Mouse (Mus musculus) kidney, embryonic 16.5 days (tissue): Measurements from ENCODE around the gene Epop. TPM values are rescaled to one million over a fixed set of nuclear protein-coding genes. Genes with fewer than 3 reads are reported as not detected.
"Not testable (repeated sequence)": the region's sequence is repeated elsewhere in the genome, so short reads cannot be mapped to it uniquely, and the experiment has no call there.

ENCODE experiments used
- ATAC-seq: fragments of 200-750 bp; cut with Nextera tagmentation; 2 replicates; pipeline ENCODE4 v1.8.0; 2017; ENCODE audit warnings: moderate TSS enrichment; ENCODE audit not compliant: low FRiP score, low TSS enrichment
- H3K27ac ChIP-seq: fragments of 300-500 bp; sonication (generic); 2 replicates; pipeline ENCODE4 v1.5.1; 2014; ENCODE audit warnings: low read length
- H3K27me3 ChIP-seq: fragments of 300-500 bp; sonication (generic); 2 replicates; pipeline ENCODE4 v1.6.1; 2014; ENCODE audit warnings: low read length, control low read depth, mixed read lengths; ENCODE audit not compliant: insufficient read depth
- H3K36me3 ChIP-seq: fragments of 300-500 bp; sonication (generic); 2 replicates; pipeline ENCODE4 v1.6.1; 2014; ENCODE audit warnings: low read length, control low read depth, mixed read lengths; ENCODE audit not compliant: insufficient read depth
- H3K4me1 ChIP-seq: fragments of 300-500 bp; sonication (generic); 2 replicates; pipeline ENCODE4 v1.6.1; 2014; ENCODE audit warnings: low read length, control low read depth, mixed read lengths; ENCODE audit not compliant: insufficient read depth
- H3K4me2 ChIP-seq: fragments of 300-500 bp; sonication (generic); replicated peaks from 2 replicates; pipeline ENCODE4 v1.6.1; 2014; ENCODE audit warnings: low read depth, low read length
- H3K4me3 ChIP-seq: fragments of 300-500 bp; sonication (generic); 2 replicates; pipeline ENCODE4 v1.5.1; 2014; ENCODE audit warnings: mild to moderate bottlenecking, low read length
- H3K9ac ChIP-seq: fragments of 300-500 bp; sonication (generic); replicated peaks from 2 replicates; pipeline ENCODE4 v1.6.1; 2014; ENCODE audit warnings: low read length
- H3K9me3 ChIP-seq: fragments of 300-500 bp; sonication (generic); 2 replicates; pipeline ENCODE4 v1.6.1; 2016; ENCODE audit warnings: low read length, control low read depth
- WGBS: fragments of 180-500 bp; shearing (Covaris S2); extraction: QIAGEN DNeasy Blood & Tissue Kit; methylation state at CpG from one replicate; pipeline ENCODE4 v1.1.7; 2014; 5-methylcytosine and 5-hydroxymethylcytosine counted together
- polyA plus RNA-seq: library from polyadenylated mRNA; unstranded; fragments of >200 nt; fragmentation: Nextera tagmentation; extraction: Ambion mirVana; gene quantifications from 2 replicates; pipeline ENCODE4 v1.2.1, GENCODE M21; 2015

The Epop gene
- polyA plus RNA-seq, 1 experiment from 2014 or later: 2.3 TPM

DNA sequence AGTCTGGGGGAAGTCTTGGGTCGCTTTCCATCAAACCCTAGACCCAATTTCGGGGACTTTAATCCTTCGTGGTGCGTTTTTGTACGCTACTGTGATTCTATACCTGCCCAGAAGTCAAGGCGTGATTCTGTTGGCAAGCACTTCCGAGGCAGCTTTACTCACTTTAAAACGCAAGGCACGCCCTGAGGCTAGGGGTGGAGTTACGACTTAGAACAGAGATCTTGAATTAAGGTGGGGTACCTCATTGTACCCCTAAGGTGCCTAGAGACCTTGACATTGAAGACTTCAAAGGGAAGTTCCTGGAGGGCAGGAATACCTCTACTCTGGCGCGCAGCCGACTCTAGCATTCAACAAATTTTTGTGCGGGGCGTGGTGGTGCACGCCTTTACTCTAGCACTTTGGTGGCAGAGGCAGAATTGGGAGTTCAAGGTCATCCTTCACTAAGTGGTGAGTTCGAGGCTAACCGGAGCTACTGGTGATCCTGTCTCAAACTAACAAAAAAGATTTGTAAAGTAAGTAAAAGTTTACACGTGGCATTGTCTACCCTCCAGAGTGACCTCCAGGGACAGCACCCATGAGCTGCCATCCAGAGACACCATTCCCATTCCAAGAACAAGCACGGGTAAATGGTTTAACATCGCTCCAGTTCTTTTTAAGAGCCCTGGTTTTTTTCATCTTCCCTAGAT, 32.8 kb upstream of the Epop start:
- Histone ChIP-seq H3K4me2 (peak overlapping the region; percentile 64), H3K4me3 (peak overlapping the region; percentile 87), H3K9me3 (no peaks in the 10 kb centered on the region), H3K9ac (peak overlapping the region; percentile 89), H3K36me3 (peaks cover 19% of the 10 kb centered on the region), H3K27me3 (no peaks in the 10 kb centered on the region; the same call in none of the 2 replicates), H3K4me1 (peaks cover 49% of the 10 kb centered on the region), H3K27ac (peak overlapping the region; percentile 95)
- WGBS: 1% methylated on average over 21 of the region's 21 CpGs
- no peak for ATAC-seq

DNA sequence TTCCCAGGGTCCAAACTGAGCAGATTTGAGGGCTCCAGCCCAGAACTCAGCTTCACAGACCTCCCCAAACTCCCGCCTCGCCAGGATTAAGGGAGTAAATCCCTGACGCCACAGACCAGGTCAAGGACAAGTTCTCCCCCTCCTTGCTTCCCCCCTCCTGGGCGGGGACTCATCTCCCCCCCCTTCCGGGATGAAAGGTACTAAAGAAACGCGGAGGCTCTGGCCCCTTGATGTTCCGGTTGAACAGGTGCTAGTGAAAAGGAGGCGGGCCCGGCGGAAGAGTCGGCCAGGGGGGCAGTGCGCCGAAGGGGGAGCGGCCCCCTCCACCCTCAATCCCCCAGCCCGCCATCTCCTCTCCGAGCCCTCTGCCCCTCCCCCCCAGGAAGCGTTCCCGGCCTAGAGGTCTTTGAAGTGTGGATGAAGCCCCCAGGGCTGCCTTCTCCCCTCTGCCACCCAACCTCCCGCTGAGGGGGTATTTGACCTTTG, 32.2 kb upstream of the Epop start:
- WGBS: under 1% methylated on average over 20 of the region's 20 CpGs
- H3K4me1 ChIP-seq: peaks cover 53% of the 10 kb centered on the region
- H3K9ac ChIP-seq: peak overlapping the region; percentile 89
- no peaks in the 10 kb centered on the region; the same call in none of the 2 replicates for H3K27me3 ChIP-seq
- H3K4me2 ChIP-seq: peak overlapping the region; percentile 64
- peak; percentile 4; the same call in 1 of the 2 replicates for ATAC-seq
- peak overlapping the region; percentile 87 for H3K4me3 ChIP-seq
- H3K9me3 ChIP-seq: no peaks in the 10 kb centered on the region
- H3K27ac ChIP-seq: peak overlapping the region; percentile 95
- H3K36me3 ChIP-seq: peaks cover 13% of the 10 kb centered on the region

DNA sequence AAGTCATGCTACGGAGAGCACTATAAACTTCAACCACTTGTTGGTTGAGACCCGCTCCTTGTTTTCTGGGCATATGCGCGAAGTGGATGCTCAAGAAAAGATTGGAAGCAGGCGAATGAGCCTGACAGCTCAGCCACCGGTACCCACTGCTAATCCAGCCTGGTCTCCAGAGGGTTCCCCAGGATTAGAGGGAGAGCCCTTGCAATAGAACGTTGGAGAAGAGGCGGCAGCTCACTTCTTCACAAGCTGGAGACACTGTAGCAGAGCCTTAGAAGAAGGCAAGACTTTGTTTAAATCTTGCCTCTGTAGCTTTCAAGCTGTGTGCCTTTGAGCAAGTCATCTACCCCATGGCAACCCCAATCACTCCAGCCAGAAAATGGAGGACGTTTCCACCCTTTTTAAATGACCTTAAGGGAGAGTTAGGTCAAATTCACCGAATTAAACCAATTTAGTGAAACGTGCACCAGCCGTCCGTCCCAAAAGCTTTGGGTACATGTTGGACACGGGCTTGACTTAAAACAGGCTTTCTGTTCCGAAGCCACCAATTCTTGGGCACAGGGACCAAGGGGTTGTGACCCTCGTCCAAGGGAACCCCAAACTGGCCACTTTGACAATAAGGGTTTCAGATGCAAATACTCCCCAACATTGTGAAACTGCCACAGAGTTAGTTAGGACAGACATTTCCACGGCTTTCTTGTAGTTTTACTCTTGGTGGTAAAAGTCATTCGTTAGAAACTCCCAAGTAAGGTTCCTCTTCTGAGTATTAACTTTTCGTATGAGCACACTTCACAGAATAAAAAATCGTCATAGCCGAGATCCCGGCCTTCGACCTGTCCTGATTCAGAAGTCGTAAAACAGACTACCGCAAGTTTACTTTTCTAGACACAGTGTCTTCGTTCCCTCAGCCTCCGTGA, 31.5 kb upstream of the Epop start:
- H3K27ac ChIP-seq: peak overlapping the region; percentile 95

DNA sequence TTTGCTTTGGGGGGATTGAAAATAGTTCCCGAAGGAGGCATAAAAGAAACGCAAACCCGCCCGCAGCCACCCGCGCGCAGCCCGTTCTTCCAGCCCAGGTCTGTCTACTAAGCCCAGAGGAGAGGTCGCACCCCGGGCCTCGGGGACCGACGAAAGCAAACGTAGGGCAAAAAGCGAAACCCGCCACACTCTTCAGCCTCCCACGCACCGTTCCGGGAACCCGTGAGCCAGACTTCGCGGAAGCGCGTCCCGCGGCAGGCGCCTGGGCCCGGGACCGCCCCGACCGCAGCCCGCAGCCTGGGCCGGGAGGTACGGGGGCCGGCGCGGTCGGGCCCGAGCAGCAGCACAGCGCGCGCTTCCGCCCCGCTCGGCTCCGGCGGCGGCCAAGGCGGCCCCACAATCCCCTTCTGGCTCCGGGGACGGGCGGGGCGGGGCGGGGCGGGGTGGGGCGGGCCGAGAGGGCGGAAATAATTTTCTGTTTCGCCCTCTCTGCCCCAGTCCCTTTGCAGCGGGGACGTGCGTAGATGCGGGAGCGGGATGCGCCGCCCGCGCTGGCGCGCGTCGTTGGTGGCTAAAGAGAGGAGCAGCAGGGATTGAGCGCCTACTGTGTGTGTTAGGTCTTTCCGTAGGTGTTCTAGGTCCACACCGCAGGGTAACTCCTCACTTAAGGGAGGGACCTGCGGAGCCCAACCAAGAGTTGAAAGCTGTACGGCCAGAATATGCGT, 30.6 kb upstream of the Epop start:
- Histone ChIP-seq H3K4me2 (peak overlapping the region; percentile 64), H3K27ac (peak overlapping the region; percentile 92), H3K4me3 (peak overlapping the region; percentile 87), H3K27me3 (no peaks in the 10 kb centered on the region; the same call in none of the 2 replicates), H3K9ac (peak overlapping the region; percentile 94), H3K36me3 (no peaks in the 10 kb centered on the region), H3K4me1 (peaks cover 51% of the 10 kb centered on the region), H3K9me3 (no peaks in the 10 kb centered on the region)
- under 1% methylated on average over 58 of the region's 78 CpGs for WGBS
- ATAC-seq: peak; percentile 87

More for the DNA sequence above, 31.5 kb upstream of the Epop start:
- Histone ChIP-seq H3K27me3 (no peaks in the 10 kb centered on the region; the same call in none of the 2 replicates), H3K4me1 (peaks cover 53% of the 10 kb centered on the region), H3K4me2 (peak overlapping the region; percentile 64), H3K4me3 (peak overlapping the region; percentile 87), H3K9me3 (no peaks in the 10 kb centered on the region), H3K9ac (peak overlapping the region; percentile 94), H3K36me3 (peaks cover 6% of the 10 kb centered on the region)
- no peak for ATAC-seq
- WGBS: 4% methylated on average over 27 of the region's 27 CpGs

DNA sequence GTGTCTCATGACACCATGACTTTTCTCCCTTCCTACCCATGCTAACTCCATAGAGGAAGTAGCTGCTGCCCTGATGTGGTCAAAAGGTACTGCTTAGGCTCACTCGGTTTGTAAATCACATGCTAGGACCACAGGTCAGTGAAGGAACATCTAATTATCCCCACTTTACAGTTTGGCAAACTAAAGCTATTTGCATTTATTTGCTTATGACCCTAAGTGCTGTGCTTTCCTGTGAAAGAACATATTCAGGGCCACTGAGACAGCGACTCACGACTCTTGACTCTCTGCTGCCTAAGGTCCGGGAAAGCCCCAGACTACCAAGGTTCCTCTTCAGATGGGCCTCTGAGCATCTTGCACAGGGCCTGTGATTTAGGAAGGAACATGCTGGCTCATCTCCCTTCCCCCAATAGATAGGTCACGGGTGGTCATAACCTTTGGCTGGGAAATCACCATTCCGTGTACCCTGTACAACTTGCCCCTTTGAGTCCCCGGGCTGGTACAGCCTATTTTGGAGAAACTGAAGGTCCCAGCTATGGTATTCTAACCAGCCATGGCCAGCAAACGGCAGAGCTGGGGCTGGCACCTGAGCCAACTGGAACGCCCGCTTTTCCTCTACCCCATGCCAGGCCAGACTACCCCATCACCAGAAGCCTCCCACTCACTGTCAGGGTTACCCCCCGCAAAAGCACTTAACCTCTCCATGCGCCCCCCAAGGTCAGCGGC, 29.9 kb upstream of the Epop start:
- Histone ChIP-seq H3K27ac (peak overlapping the region; percentile 92), H3K36me3 (no peaks in the 10 kb centered on the region), H3K4me3 (peak overlapping the region; percentile 87), H3K9me3 (no peaks in the 10 kb centered on the region), H3K27me3 (no peaks in the 10 kb centered on the region; the same call in none of the 2 replicates), H3K4me2 (peak overlapping the region; percentile 64), H3K4me1 (peaks cover 44% of the 10 kb centered on the region), H3K9ac (peak overlapping the region; percentile 94)
- no peak for ATAC-seq
- WGBS: 7% methylated on average over 13 of the region's 13 CpGs

DNA sequence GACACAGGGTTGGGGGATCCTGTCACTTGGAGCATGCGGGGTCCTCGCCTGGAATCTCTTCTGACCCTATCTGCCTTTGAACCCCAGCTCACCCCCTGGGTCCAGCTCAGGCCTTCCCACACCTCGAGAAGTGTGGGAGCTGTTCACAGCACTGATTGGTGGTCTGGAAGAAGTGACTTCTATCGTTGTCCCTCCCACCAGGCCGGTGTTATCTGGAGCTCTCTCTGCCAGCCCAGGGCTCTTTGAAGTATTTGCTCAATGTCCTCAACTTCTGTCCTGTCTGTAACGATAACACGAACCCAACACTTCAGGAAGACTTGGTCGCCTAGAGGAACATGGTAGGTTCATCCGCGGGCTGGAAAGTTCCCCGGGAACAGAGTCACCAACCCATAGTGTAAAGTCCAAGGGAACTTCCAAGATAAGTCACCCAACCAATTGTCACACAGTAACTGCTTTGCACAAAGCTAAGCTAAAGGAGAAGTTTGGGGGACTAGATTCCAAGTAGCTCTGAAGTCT, 29.3 kb upstream of the Epop start:
- no peaks in the 10 kb centered on the region; the same call in none of the 2 replicates for H3K27me3 ChIP-seq
- H3K27ac ChIP-seq: no peak overlapping the region
- no peaks in the 10 kb centered on the region for H3K36me3 ChIP-seq
- H3K4me1 ChIP-seq: peaks cover 42% of the 10 kb centered on the region
- no peak for ATAC-seq
- WGBS: 61% methylated on average over 11 of the region's 11 CpGs
- no peaks in the 10 kb centered on the region for H3K9me3 ChIP-seq
- peak overlapping the region; percentile 87 for H3K4me3 ChIP-seq
- peak overlapping the region; percentile 94; the same call in 1 of the 2 replicates for H3K9ac ChIP-seq
- peak overlapping the region; percentile 64 for H3K4me2 ChIP-seq

DNA sequence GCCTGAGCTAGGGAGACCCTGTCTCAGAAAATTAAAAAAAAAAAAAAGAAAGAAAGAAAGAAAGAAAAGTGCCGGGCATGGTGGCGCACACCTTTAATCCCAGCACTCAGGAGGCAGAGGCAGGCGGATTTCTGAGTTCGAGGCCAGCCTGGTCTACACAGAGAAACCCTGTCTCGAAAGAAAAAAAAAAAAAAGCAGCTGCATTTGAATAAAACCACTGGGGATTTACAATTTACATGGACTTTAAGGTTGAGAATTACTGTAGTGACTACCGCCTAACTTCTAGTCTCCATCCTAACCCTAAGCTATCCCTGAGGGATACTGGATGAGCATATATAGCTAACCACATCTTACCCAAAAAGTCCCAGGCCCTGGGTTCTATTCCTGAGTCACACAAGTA, 28.5 kb upstream of the Epop start:
- H3K9me3 ChIP-seq, H3K4me2 ChIP-seq, H3K9ac ChIP-seq, H3K27me3 ChIP-seq, H3K4me3 ChIP-seq, H3K36me3 ChIP-seq, ATAC-seq, H3K27ac ChIP-seq: not testable (repeated sequence)
- peaks cover 42% of the 10 kb centered on the region for H3K4me1 ChIP-seq
- 91% methylated on average over 6 of the region's 6 CpGs for WGBS

DNA sequence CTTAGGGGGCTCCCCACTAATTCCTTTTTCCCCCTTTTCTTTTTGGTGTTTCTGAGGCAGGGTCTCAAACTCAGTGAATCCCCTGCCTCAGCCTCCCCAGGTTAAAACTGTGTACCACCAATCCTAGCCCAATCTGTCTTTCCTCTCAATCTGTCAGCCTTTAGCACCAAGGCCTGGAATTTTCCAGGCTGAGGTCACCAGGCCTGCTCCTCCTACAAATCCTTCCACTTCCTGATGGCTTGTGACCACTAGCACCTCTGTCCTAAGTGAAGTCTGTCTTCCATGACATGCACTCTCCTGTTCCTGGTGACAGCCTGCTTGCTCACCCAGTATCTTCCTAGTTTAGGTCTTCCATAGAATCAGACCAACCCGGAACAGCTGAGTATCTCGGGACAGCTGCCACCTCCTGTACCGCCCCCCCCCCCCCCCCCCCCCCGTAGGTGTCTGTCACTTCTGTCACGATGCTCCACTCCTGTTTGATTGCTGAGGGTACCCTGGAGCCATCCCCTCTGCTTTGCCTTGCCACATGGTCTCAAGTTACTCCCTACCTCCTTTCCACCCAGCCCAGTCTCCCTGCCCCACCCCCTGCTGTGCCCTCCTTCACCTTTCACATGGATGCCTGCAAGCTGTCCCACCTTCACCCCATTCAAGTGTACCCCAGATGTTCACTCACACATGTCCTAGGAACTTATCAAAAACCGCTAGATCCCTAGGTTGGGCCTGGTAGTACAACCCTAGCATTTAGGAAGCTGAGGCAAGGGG, 27.9 kb upstream of the Epop start:
- H3K9me3 ChIP-seq: no peaks in the 10 kb centered on the region
- ATAC-seq: no peak
- no peaks in the 10 kb centered on the region for H3K36me3 ChIP-seq
- H3K4me2 ChIP-seq: no peak overlapping the region
- no peak overlapping the region for H3K9ac ChIP-seq
- WGBS: 38% methylated on average over 3 of the region's 6 CpGs
- H3K4me1 ChIP-seq: peaks cover 39% of the 10 kb centered on the region
- H3K27ac ChIP-seq: no peak overlapping the region
- H3K4me3 ChIP-seq: no peak overlapping the region
- H3K27me3 ChIP-seq: no peaks in the 10 kb centered on the region; the same call in none of the 2 replicates
